Comparison of ENCODE assay signal across 10 mouse cellular contexts in the genomic region with DNA sequence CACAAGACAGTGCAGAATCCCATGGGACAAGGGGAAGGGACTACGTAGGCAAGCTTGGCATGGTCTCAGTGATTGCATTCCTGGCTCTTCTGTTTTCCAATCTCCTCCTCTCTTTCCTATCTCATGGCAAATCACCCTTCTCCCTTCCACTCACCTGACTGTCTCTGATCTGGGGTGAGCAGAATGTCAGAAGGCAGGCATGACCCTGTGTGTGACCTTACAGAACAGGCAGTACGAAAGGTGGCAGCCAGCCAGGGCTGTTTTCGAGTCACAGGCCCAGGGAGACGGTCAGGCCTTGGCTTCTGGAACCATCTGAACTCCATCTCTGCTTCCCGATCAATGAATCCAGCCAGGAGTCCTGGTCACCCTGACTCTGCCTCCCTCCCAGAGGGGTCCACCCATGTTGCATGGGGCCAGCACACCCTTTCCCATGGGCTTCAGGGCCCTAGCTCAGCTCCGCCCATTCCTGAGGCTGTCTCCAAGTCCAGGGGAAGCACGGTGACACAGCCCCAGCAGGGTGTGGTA.
DNase-seq lines count a peak whose midpoint lies in the region; ATAC-seq and TF ChIP-seq lines count a peak whose summit lies in the region.
"Had no signal": no experiment of that assay in that cellular context is flagged by ENCODE, and none has a peak within 500 bp of the region (broad histone marks: within the 10 kb centered on the region; RNA-seq: fewer than 3 reads in every experiment).

No protein-coding gene starts in this region.

- H3K27me3 ChIP-seq in heart, embryonic 11.5 days (ENCODE audit: control insufficient read depth, insufficient read depth, low read length): no peaks in the 10 kb centered on the region
- H3K27me3 ChIP-seq in intestine, postnatal 0 days (replicated peaks; ENCODE audit: control insufficient read depth, insufficient read depth, low read length): no peaks in the 10 kb centered on the region
- no peaks in the 10 kb centered on the region for H3K27me3 ChIP-seq in forebrain, embryonic 16.5 days (replicated peaks; ENCODE audit: control insufficient read depth, insufficient read depth, low read length)
- H3K27me3 ChIP-seq: heart, embryonic 13.5 days had no signal

- no peak overlapping the region; the same call in 1 of the 2 replicates for H3K9ac ChIP-seq in heart, embryonic 11.5 days (ENCODE audit: low read depth, low read length)
- H3K9ac ChIP-seq in intestine, postnatal 0 days (ENCODE audit: low read depth, low read length): no peak overlapping the region
- no peak overlapping the region for H3K9ac ChIP-seq in forebrain, embryonic 16.5 days (replicated peaks; ENCODE audit: low read depth, low read length)
- H3K9ac ChIP-seq: heart, embryonic 13.5 days; liver, embryonic 14.5 days had no signal

- H3K9me3 ChIP-seq in heart, embryonic 11.5 days (replicated peaks; ENCODE audit: control insufficient read depth, low read length): no peaks in the 10 kb centered on the region
- H3K9me3 ChIP-seq in intestine, postnatal 0 days (ENCODE audit: control insufficient read depth): no peaks in the 10 kb centered on the region
- no peaks in the 10 kb centered on the region for H3K9me3 ChIP-seq in forebrain, embryonic 16.5 days (ENCODE audit: control insufficient read depth, low read length)
- H3K9me3 ChIP-seq: heart, embryonic 13.5 days had no signal

- no peak overlapping the region for H3K4me2 ChIP-seq in heart, embryonic 11.5 days
- no peak overlapping the region for H3K4me2 ChIP-seq in intestine, postnatal 0 days (replicated peaks; ENCODE audit: low read depth)
- no peak overlapping the region for H3K4me2 ChIP-seq in forebrain, embryonic 16.5 days (ENCODE audit: low read length)
- H3K4me2 ChIP-seq: heart, embryonic 13.5 days had no signal

- no peak for TF ChIP-seq CTCF in intestine, postnatal 0 days (IDR thresholded peaks at IDR 0.05; ENCODE audit: low read depth)

- no peak for ATAC-seq in heart, embryonic 11.5 days (replicated peaks; ENCODE audit: insufficient number of reproducible peaks, low FRiP score, low TSS enrichment)
- peak; percentile 59 for ATAC-seq in intestine, postnatal 0 days
- ATAC-seq in forebrain, embryonic 16.5 days: no peak

- WGBS in heart, embryonic 11.5 days (ENCODE audit: insufficient replicate concordance): 67% methylated on average over 7 of the region's 7 CpGs
- WGBS in intestine, postnatal 0 days: 40% methylated on average over 7 of the region's 7 CpGs
- 88% methylated on average over 7 of the region's 7 CpGs for WGBS in forebrain, embryonic 16.5 days

- H3K36me3 ChIP-seq in heart, embryonic 11.5 days (ENCODE audit: control insufficient read depth, insufficient read depth, low read length): no peaks in the 10 kb centered on the region
- H3K36me3 ChIP-seq in intestine, postnatal 0 days (ENCODE audit: control insufficient read depth, insufficient read depth): no peaks in the 10 kb centered on the region
- H3K36me3 ChIP-seq in forebrain, embryonic 16.5 days (ENCODE audit: control insufficient read depth, insufficient read depth): no peaks in the 10 kb centered on the region
- H3K36me3 ChIP-seq: heart, embryonic 13.5 days had no signal

- H3K4me1 ChIP-seq in heart, embryonic 11.5 days (ENCODE audit: control insufficient read depth, insufficient read depth, low read length): peaks cover 26% of the 10 kb centered on the region
- peaks cover 19% of the 10 kb centered on the region for H3K4me1 ChIP-seq in intestine, postnatal 0 days (replicated peaks; ENCODE audit: control insufficient read depth, insufficient read depth, low read length)
- no peaks in the 10 kb centered on the region for H3K4me1 ChIP-seq in forebrain, embryonic 16.5 days (replicated peaks; ENCODE audit: control insufficient read depth, insufficient read depth, low read length)

- no peak overlapping the region for H3K4me3 ChIP-seq in heart, embryonic 11.5 days (ENCODE audit: low read depth, low read length)
- no peak overlapping the region for H3K4me3 ChIP-seq in intestine, postnatal 0 days (ENCODE audit: low read depth, low read length)
- no peak overlapping the region for H3K4me3 ChIP-seq in forebrain, embryonic 16.5 days (replicated peaks; ENCODE audit: low read length)
- H3K4me3 ChIP-seq: heart, embryonic 13.5 days had no signal

- no peak overlapping the region for H3K27ac ChIP-seq in heart, embryonic 11.5 days (ENCODE audit: low read depth, low read length)
- peak overlapping the region; percentile 54 for H3K27ac ChIP-seq in intestine, postnatal 0 days (ENCODE audit: low read depth, low read length)
- no peak overlapping the region for H3K27ac ChIP-seq in forebrain, embryonic 16.5 days (ENCODE audit: low read length)
- H3K27ac ChIP-seq: heart, embryonic 13.5 days; liver, embryonic 14.5 days had no signal

- peak; percentile 98 for DNase-seq in heart, adult 11 months
- peak; percentile 41 for DNase-seq in gastrocnemius, postnatal 10 days
- peak; percentile 67 for DNase-seq in lung, postnatal 10 days
- DNase-seq in B cell, adult 2 months: no peak
- no peak for DNase-seq in thymus, postnatal 10 days (ENCODE audit: low spot score in 2 of 2)

Comparison
In these comparisons a context has a peak if more than half of its experiments do, and no peak if none do; other contexts are left out.
1. DNase-seq: peak in heart, adult 11 months (single experiment), gastrocnemius, postnatal 10 days (single experiment) and lung, postnatal 10 days (single experiment); none in B cell, adult 2 months (0 of 2) and thymus, postnatal 10 days (0 of 2).